Mouse (Mus musculus): ENCODE data around the gene Adgrf1.

DNA sequence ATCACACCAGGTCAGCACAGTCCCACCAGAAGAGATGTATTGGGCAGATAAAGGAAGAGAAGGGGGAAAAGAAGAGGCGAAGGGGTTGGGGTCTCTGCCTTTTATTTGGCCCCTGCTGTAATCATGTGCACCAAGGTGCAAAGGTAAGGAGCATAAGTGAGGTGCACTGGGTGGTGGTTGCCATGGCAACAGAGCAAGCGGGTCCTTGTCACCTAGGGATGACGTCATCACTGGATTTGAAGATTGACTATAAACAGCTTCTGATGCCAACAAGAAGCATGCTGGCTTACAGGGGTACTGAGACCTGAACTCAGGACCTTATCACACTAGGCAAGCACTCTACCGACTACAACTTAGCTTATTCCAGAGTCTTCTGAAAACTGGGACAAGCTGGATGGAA is 59.1 kb downstream of the Adgrf1 start:
- TF ChIP-seq MEF2A (IDR thresholded peaks at IDR 0.05; ENCODE audit: extremely low read depth, insufficient replicate concordance, low read depth, low read length, poor library complexity, severe bottlenecking) (no peak), MXI1 (IDR thresholded peaks at IDR 0.05; ENCODE audit: low read depth, low read length) (no peak), CTCF (IDR thresholded peaks at IDR 0.05 in 2 of 3, conservative IDR thresholded peaks at IDR 0.05 in 1 of 3; ENCODE audit: control insufficient read depth in 1 of 3, insufficient read depth in 1 of 3, low read depth in 2 of 3, low read length in 3 of 3, poor library complexity in 1 of 3, severe bottlenecking in 1 of 3) (no peak), TAL1 (IDR thresholded peaks at IDR 0.05; ENCODE audit: low read length) (no peak), MAFK (IDR thresholded peaks at IDR 0.05; ENCODE audit: borderline replicate concordance, low read depth, low read length) (no peak), POLR2A (IDR thresholded peaks at IDR 0.05; ENCODE audit: control insufficient read depth in 1 of 2, insufficient read depth in 1 of 2, low read depth in 1 of 2, low read length in 2 of 2, poor library complexity in 1 of 2) (no peak), EP300 (IDR thresholded peaks at IDR 0.05; ENCODE audit: low read depth in 1 of 2, low read length in 2 of 2) (no peak), GATA1 (IDR thresholded peaks at IDR 0.05; ENCODE audit: low read depth, low read length) (no peak), CHD2 (IDR thresholded peaks at IDR 0.05; ENCODE audit: low read length) (no peak), JUND (IDR thresholded peaks at IDR 0.05; ENCODE audit: low read depth, low read length) (no peak), RCOR1 (IDR thresholded peaks at IDR 0.05; ENCODE audit: low read depth, low read length) (no peak)
